Mouse (Mus musculus) midbrain, postnatal 0 days (tissue): ENCODE results near the gene Aatk. TPM values are rescaled to one million over a fixed set of nuclear protein-coding genes. Genes with fewer than 3 reads are reported as not detected.

Experiments used
- ATAC-seq: fragments of 200-750 bp; cut with Nextera tagmentation; 2 replicates; pipeline ENCODE4 v1.8.0; 2017; ENCODE audit warnings: moderate number of reproducible peaks, mild to moderate bottlenecking, moderate TSS enrichment, moderate library complexity; ENCODE audit not compliant: low FRiP score
- DNase-seq: peaks from one replicate; pipeline ENCODE4 v3.0.0-alpha.2; 2015; ENCODE audit warnings: low spot score
- H3K27ac ChIP-seq: fragments of 300-500 bp; sonication (generic); 2 replicates; pipeline ENCODE4 v1.5.1; 2014; ENCODE audit warnings: low read depth, mild to moderate bottlenecking, low read length, mixed read lengths
- H3K27me3 ChIP-seq: fragments of 300-500 bp; sonication (generic); 2 replicates; pipeline ENCODE4 v1.6.1; 2014; ENCODE audit warnings: low read length, control low read depth, mixed read lengths; ENCODE audit not compliant: insufficient read depth
- H3K36me3 ChIP-seq: fragments of 300-500 bp; sonication (generic); 2 replicates; pipeline ENCODE4 v1.6.1; 2014; ENCODE audit warnings: low read length, control low read depth, mixed read lengths; ENCODE audit not compliant: insufficient read depth
- H3K4me1 ChIP-seq: fragments of 300-500 bp; sonication (generic); 2 replicates; pipeline ENCODE4 v1.6.1; 2014; ENCODE audit warnings: mild to moderate bottlenecking, control low read depth, antibody characterized with exemption, low read length, mixed read lengths; ENCODE audit not compliant: insufficient read depth
- H3K4me2 ChIP-seq: fragments of 300-500 bp; sonication (generic); 2 replicates; pipeline ENCODE4 v1.6.1; 2014; ENCODE audit warnings: low read depth, mild to moderate bottlenecking, low read length, mixed read lengths; ENCODE audit not compliant: poor library complexity, severe bottlenecking
- H3K4me3 ChIP-seq: fragments of 300-500 bp; sonication (generic); 2 replicates; pipeline ENCODE4 v1.5.1; 2014; ENCODE audit warnings: low read depth, mild to moderate bottlenecking, low read length, moderate library complexity
- H3K9ac ChIP-seq: fragments of 300-500 bp; sonication (generic); replicated peaks from 2 replicates; pipeline ENCODE4 v1.6.1; 2014; ENCODE audit warnings: mild to moderate bottlenecking, low read length, moderate library complexity, mixed read lengths; ENCODE audit not compliant: poor library complexity, severe bottlenecking
- H3K9me3 ChIP-seq: fragments of 300-500 bp; sonication (generic); 2 replicates; pipeline ENCODE4 v1.6.1; 2016; ENCODE audit warnings: low read length, control low read depth
- CTCF ChIP-seq: IDR thresholded peaks from 2 replicates; pipeline ENCODE4 v1.5.1; 2016; ENCODE audit warnings: antibody characterized with exemption, mild to moderate bottlenecking
- whole genome bisulfite sequencing: fragments of 180-500 bp; shearing (Covaris S2); extraction: QIAGEN DNeasy Blood & Tissue Kit; methylation state at CpG from one replicate; pipeline ENCODE4 v1.1.7; 2014; 5-methylcytosine and 5-hydroxymethylcytosine counted together
- polyA plus RNA-seq: library from polyadenylated mRNA; unstranded; fragments of >200 nt; fragmentation: Nextera tagmentation; extraction: Ambion mirVana; gene quantifications from 2 replicates; pipeline ENCODE4 v1.2.1, GENCODE M21; 2015
- total RNA-seq: library from RNA; depleted of rRNA; stranded (reverse); fragments of >200 nt; gene quantifications from 2 replicates; pipeline ENCODE4 v1.2.3, GENCODE M21; 2014; rRNA removed

Aatk gene
- total RNA-seq (170 and 178 TPM in 2 replicates), polyA plus RNA-seq (44.9 and 46.9 TPM in 2 replicates)

DNA sequence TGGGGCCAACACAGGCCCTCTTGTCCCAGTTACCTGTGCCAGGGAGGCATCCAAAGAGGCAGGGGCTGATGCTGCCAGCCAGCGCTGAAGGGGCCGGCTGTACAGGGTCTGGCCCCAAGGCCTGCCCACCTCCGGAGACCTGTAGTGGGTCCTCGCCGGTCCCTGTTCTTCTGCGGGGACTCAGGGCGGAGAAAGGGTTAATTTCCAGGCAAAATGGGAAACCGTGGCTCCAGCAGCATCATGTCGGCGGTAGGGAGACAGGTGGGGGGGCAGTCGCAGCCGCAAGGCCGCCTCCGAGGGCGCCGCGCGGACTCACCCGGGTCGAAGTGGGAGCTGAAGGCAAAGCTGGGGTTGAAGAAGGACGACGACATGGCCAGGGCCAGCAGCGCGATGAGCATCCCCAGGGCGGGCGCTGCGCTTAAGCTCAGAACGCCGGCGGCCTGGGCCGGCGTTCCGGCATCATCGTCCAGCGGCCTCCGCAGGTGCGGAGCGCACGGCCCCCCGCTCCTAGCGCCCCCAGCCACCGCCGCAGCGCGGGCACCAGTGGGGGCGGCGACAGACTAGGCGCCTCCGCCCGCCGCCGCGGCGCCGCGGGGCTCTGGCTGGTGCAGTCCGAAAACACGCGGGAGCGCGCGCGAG lies at the start of gene Aatk:
Gene Aatk (minus strand): TSS at position 615 of the 639 bp plus-strand sequence.
- no peak for TF ChIP-seq CTCF
- under 1% methylated on average over 49 of the region's 63 CpGs for WGBS
- ATAC-seq, result peak; percentile 55

DNA sequence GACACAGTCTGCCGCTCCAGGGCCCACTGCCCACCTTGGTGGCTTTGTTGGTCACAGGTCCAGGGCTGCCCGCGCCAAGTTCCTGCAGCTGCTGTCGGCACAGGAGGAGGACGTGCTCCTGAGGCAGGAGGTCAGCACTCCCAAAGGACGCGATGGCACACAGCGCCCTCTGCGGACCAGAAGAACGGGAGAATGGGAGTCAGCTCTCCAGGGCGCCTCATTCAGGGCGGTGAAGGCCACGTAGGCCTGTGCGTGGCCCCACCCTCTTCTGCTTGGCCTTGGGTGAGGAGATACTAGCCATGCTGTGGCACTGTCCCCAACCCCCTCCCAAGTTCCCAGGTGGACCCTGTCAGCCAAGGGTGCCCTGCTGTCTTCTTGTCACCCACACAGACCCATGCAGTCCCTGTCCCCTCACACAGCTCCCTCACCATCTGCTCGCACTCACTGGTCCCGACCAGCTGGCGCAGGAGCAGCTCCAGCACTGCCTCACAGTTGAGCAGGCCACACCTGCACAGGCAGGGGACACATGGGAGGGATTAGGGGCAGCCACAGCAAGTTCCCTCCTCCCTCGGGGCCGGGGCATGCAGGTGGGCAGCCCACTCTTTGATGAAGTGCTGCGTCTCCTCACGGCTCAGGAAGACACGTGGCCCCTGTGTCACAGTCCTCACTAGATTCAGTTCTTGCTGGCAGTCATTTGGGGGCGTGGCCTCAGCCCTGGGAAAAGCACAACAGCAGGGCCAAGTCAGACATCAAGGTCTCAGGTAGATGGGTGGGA lies 46.0 kb upstream of the Aatk start:
- peaks cover 6% of the 10 kb centered on the region; the same call in 1 of the 2 replicates for H3K4me1 ChIP-seq
- peaks cover 49% of the 10 kb centered on the region for H3K36me3 ChIP-seq
- H3K4me3 ChIP-seq, result no peak overlapping the region
- TF ChIP-seq CTCF, result 0 out of 2 replicates have a peak, but pooled peaks have one; percentile 10
- no peak overlapping the region for H3K27ac ChIP-seq
- DNase-seq (no peak), ATAC-seq (no peak)
- no peak overlapping the region for H3K9ac ChIP-seq
- H3K4me2 ChIP-seq, result no peak overlapping the region
- 82% methylated on average over 23 of the region's 23 CpGs for WGBS
- no peaks in the 10 kb centered on the region for H3K27me3 ChIP-seq
- no peaks in the 10 kb centered on the region for H3K9me3 ChIP-seq

More for the DNA sequence above, at the start of gene Aatk:
- Histone ChIP-seq H3K27ac (peak within 1 kb of the TSS; percentile 92), H3K36me3 (no peaks in the 10 kb centered on the region), H3K9me3 (no peaks in the 10 kb centered on the region), H3K4me1 (peaks cover 38% of the 10 kb centered on the region), H3K27me3 (no peaks in the 10 kb centered on the region), H3K4me3 (peak within 1 kb of the TSS; percentile 76), H3K9ac (peak within 1 kb of the TSS; percentile 93), H3K4me2 (peak within 1 kb of the TSS; percentile 94)
- DNase-seq, result peak; percentile 54

DNA sequence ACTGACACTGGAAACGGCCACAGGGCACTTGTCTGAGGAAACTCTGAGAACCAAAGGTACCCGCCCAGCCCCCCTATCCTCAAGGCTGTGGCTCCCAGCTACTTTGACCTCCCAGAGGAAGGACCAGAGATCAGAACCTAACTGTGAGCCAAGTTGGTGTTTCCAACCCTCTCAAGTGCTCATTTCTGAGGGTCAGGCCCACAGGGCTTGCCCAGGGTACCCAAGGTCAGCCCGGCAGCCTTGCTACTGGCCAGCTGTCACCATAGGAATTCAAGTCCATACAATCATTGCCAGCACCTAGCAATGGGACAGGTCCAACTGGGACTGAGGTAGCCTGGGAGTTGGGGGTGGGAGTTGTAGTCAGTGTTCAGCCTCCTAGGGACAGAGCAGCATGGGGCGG lies 43.7 kb upstream of the Aatk start:
- Histone ChIP-seq H3K9ac (no peak overlapping the region), H3K27ac (no peak overlapping the region), H3K27me3 (no peaks in the 10 kb centered on the region), H3K4me3 (no peak overlapping the region), H3K4me1 (peaks cover 3% of the 10 kb centered on the region), H3K36me3 (peaks cover 41% of the 10 kb centered on the region), H3K9me3 (no peaks in the 10 kb centered on the region), H3K4me2 (no peak overlapping the region)
- no peak for TF ChIP-seq CTCF
- ATAC-seq (no peak), DNase-seq (no peak)
- 95% methylated on average over 4 of the region's 4 CpGs for WGBS

DNA sequence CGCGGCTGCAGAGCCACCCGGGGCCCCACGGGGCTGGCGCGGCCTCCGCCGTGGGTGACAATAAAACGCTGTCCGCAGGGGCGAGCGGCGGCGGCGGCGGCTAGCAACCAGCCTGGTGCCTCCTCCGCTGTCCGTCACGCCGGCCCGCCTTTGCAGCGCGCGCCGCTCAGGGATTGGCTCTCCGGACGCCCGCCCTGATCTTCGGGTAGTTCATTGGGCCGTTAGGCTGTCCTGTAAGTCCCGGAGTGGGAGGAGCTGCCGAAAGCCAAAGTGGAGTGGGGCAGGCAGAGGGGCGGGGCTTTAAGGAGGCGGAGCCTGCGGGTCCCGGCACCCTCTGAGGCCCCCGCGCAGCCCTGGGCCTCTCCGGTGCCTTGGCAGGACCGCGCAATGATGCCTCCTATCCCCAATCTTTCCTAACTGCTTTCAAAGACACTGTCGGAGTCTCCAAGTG lies 39.8 kb upstream of the Aatk start, which contains the start of gene Cep131:
Gene Cep131 (minus strand): TSS at position 126 of the 451 bp plus-strand sequence.
- H3K4me1 ChIP-seq, result peaks cover 10% of the 10 kb centered on the region
- no peak for TF ChIP-seq CTCF
- DNase-seq (peak; percentile 99), ATAC-seq (peak; percentile 97)
- no peaks in the 10 kb centered on the region for H3K9me3 ChIP-seq
- peak within 1 kb of the TSS; percentile 85 for H3K27ac ChIP-seq
- WGBS, result 1% methylated on average over 37 of the region's 42 CpGs
- peak within 1 kb of the TSS; percentile 98 for H3K9ac ChIP-seq
- H3K36me3 ChIP-seq, result peaks cover 32% of the 10 kb centered on the region
- no peaks in the 10 kb centered on the region for H3K27me3 ChIP-seq
- H3K4me2 ChIP-seq, result peak within 1 kb of the TSS; percentile 95
- peak within 1 kb of the TSS; percentile 68 for H3K4me3 ChIP-seq

DNA sequence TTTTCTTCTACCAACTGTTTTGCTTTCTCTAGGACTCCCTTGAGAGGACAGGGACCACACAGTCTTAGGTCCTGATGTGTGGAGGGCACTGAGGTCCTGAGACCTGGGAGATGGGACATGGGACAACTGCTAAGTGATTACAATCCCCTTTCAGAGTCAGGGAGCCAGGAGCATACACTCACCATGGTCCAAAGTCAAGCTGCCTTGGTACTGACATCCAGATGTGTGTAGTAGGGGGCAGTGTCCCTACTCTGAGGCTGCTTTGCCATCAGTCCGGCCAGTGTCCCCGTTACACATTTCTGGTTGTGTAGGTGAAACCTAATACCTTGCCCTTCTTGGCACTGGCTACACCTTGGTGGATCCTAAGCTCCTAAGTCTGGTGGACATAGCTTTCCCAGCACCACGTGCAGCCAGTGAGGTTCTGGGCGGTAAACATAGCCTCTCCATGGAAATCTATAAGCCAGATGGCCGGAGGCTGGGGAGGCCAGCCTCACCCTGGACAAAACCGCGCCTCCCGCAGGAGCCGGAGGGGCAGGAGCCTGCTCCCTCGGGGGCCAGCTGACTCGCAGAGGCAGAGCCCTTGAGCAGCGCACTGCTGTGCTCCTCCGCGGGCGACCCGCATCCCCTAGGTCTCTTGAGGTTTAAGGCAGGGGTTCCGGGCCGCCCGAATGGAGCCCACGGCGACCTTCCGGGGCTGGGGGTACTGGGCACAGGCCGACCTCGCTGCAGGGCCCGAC lies 39.1 kb upstream of the Aatk start:
- DNase-seq (peak; percentile 46), ATAC-seq (peak; percentile 38; the same call in 1 of the 2 replicates)
- peaks cover 10% of the 10 kb centered on the region for H3K4me1 ChIP-seq
- H3K36me3 ChIP-seq, result peaks cover 31% of the 10 kb centered on the region
- H3K9me3 ChIP-seq, result no peaks in the 10 kb centered on the region
- peak overlapping the region; percentile 85 for H3K27ac ChIP-seq
- peak overlapping the region; percentile 68 for H3K4me3 ChIP-seq
- peak overlapping the region; percentile 95 for H3K4me2 ChIP-seq
- no peaks in the 10 kb centered on the region for H3K27me3 ChIP-seq
- H3K9ac ChIP-seq, result peak overlapping the region; percentile 98
- TF ChIP-seq CTCF, result peak; percentile 28
- under 1% methylated on average over 25 of the region's 25 CpGs for WGBS
